Mouse (Mus musculus) CH12.LX (cell line): ENCODE results near the gene Lcat. TPM values are rescaled to one million over a fixed set of nuclear protein-coding genes. Genes with fewer than 3 reads are reported as not detected.

ENCODE experiments used
- DNase-seq: peaks from one replicate; pipeline ENCODE4 v3.0.0-alpha.2; 2013; ENCODE audit errors: extremely low read depth
- H3K27ac ChIP-seq: 2 replicates; pipeline ENCODE4 v1.5.1; 2012; ENCODE audit warnings: low read depth, mild to moderate bottlenecking, control low read depth, moderate library complexity; ENCODE audit not compliant: insufficient read depth
- H3K27me3 ChIP-seq: replicated peaks from 2 replicates; pipeline ENCODE3; 2012; ENCODE audit warnings: inconsistent platforms
- H3K36me3 ChIP-seq, 2 experiments: replicated peaks in 1 of 2; 2 replicates each; pipeline versions ENCODE3 to v1.6.1; 2012; ENCODE audit warnings: inconsistent platforms in 1 of 2, low read length in 1 of 2, mild to moderate bottlenecking in 1 of 2, mixed read lengths in 1 of 2, moderate library complexity in 1 of 2; ENCODE audit not compliant: control insufficient read depth in 1 of 2, insufficient read depth in 1 of 2
- H3K4me1 ChIP-seq, 2 experiments: 2 replicates each; pipeline ENCODE4 v1.6.1; 2012; ENCODE audit warnings: inconsistent platforms in 1 of 2, moderate library complexity in 1 of 2; ENCODE audit not compliant: insufficient read depth in 2 of 2, control insufficient read depth in 1 of 2
- H3K4me2 ChIP-seq: 2 replicates; pipeline ENCODE4 v1.6.1; 2012; ENCODE audit warnings: low read depth, mild to moderate bottlenecking, control low read depth; ENCODE audit not compliant: poor library complexity, insufficient read depth, severe bottlenecking
- H3K4me3 ChIP-seq, 3 experiments: fragments of 150-350 bp in 1 of 3; sonication (generic) in 1 of 3; replicated peaks in 1 of 3; 2 replicates each; pipeline versions ENCODE3 to v1.5.1; 2011 to 2012; ENCODE audit warnings: low read depth in 2 of 3, low read length in 2 of 3, mild to moderate bottlenecking in 2 of 3, moderate library complexity in 2 of 3, control low read depth in 1 of 3, improper control_type of control experiment in 1 of 3, inconsistent platforms in 1 of 3, mixed read lengths in 1 of 3; ENCODE audit not compliant: poor library complexity in 1 of 3
- H3K79me2 ChIP-seq: replicated peaks from 2 replicates; pipeline ENCODE4 v1.6.1; 2012; ENCODE audit warnings: mild to moderate bottlenecking, moderate library complexity; ENCODE audit not compliant: control insufficient read depth, poor library complexity, insufficient read depth, severe bottlenecking; ENCODE audit errors: extremely low read depth
- H3K9ac ChIP-seq: 2 replicates; pipeline ENCODE4 v1.6.1; 2012; ENCODE audit warnings: low read depth, mild to moderate bottlenecking, control low read depth, moderate library complexity; ENCODE audit not compliant: insufficient read depth
- H3K9me3 ChIP-seq: replicated peaks from 2 replicates; pipeline ENCODE3; 2012; ENCODE audit warnings: low read length, inconsistent platforms, mixed read lengths
- BHLHE40 ChIP-seq: IDR thresholded peaks from 2 replicates; pipeline ENCODE4 v1.6.1; 2011; ENCODE audit warnings: mild to moderate bottlenecking, low read depth, low read length, improper control_type of control experiment
- CHD2 ChIP-seq: IDR thresholded peaks from 2 replicates; pipeline ENCODE4 v1.6.1; 2011; ENCODE audit warnings: low read length, improper control_type of control experiment
- EP300 ChIP-seq: IDR thresholded peaks from 2 replicates; pipeline ENCODE4 v1.6.1; 2011; ENCODE audit warnings: low read length, improper control_type of control experiment
- HCFC1 ChIP-seq: IDR thresholded peaks from 2 replicates; pipeline ENCODE4 v1.6.1; 2012; ENCODE audit warnings: low read depth, mild to moderate bottlenecking, inconsistent platforms, low read length, improper control_type of control experiment
- MAX ChIP-seq: IDR thresholded peaks from 2 replicates; pipeline ENCODE4 v1.6.1; 2011; ENCODE audit warnings: low read length, improper control_type of control experiment
- MEF2A ChIP-seq: IDR thresholded peaks from 2 replicates; pipeline ENCODE4 v1.6.1; 2014; ENCODE audit warnings: low read depth, mild to moderate bottlenecking, inconsistent platforms, low read length, improper control_type of control experiment, borderline replicate concordance
- MYC ChIP-seq: IDR thresholded peaks from 2 replicates; pipeline ENCODE4 v1.6.1; 2011; ENCODE audit warnings: low read depth, mild to moderate bottlenecking, improper control_type of control experiment, low read length
- NELFE ChIP-seq: IDR thresholded peaks from 2 replicates; pipeline ENCODE4 v1.6.1; 2011; ENCODE audit warnings: low read depth, low read length, improper control_type of control experiment
- NRF1 ChIP-seq: IDR thresholded peaks from 2 replicates; pipeline ENCODE4 v1.6.1; 2014; ENCODE audit warnings: low read depth, mild to moderate bottlenecking, inconsistent platforms, low read length, improper control_type of control experiment, moderate library complexity
- PAX5 ChIP-seq: IDR thresholded peaks from 2 replicates; pipeline ENCODE4 v1.6.1; 2012; ENCODE audit warnings: low read length, inconsistent platforms, mixed read lengths
- POLR2A ChIP-seq: IDR thresholded peaks from 2 replicates; pipeline ENCODE4 v1.6.1; 2011; ENCODE audit warnings: low read depth, mild to moderate bottlenecking, improper control_type of control experiment, low read length
- POLR2AphosphoS2 ChIP-seq: IDR thresholded peaks from 2 replicates; pipeline ENCODE4 v1.6.1; 2011; ENCODE audit warnings: low read depth, low read length, improper control_type of control experiment
- RAD21 ChIP-seq: IDR thresholded peaks from 2 replicates; pipeline ENCODE4 v1.6.1; 2011; ENCODE audit warnings: low read depth, mild to moderate bottlenecking, low read length, improper control_type of control experiment, moderate library complexity
- USF1 ChIP-seq: IDR thresholded peaks from 2 replicates; pipeline ENCODE4 v1.6.1; 2014; ENCODE audit warnings: low read depth, mild to moderate bottlenecking, inconsistent platforms, low read length, improper control_type of control experiment
- ZKSCAN1 ChIP-seq: IDR thresholded peaks from 2 replicates; pipeline ENCODE4 v1.6.1; 2012; ENCODE audit warnings: low read depth, inconsistent platforms, low read length, improper control_type of control experiment, borderline replicate concordance
- ZNF384 ChIP-seq: IDR thresholded peaks from 2 replicates; pipeline ENCODE4 v1.6.1; 2012; ENCODE audit warnings: low read depth, low read length, improper control_type of control experiment, inconsistent platforms
- dilution Hi-C: fragments of 300-500 bp; cut with MboI; formaldehyde crosslinking; loops from 2 replicates; pipeline ENCODE4 v1.14.3; 2020; ENCODE audit warnings: low sequenced_read_pairs; ENCODE audit not compliant: extremely low pct_unique_long_range_greater_than_20kb, extremely low pct_ligation_motif_present
- in situ Hi-C: fragments of 300-500 bp; cut with MboI; formaldehyde crosslinking; loops from 3 replicates; pipeline ENCODE4 v1.14.3; 2019; ENCODE audit warnings: low sequenced_read_pairs, low pct_ligation_motif_present, low pct_unique_long_range_greater_than_20kb, mixed read lengths
- polyA plus RNA-seq: library from polyadenylated mRNA; unstranded; fragments of >175 nt; gene quantifications from 2 replicates; pipeline ENCODE4 v1.2.1, GENCODE M21; 2012; ENCODE audit warnings: low read depth; ENCODE audit not compliant: insufficient read length
- total RNA-seq, 2 experiments: library from RNA; depleted of rRNA; stranded (reverse); fragments of 300-350 nt in 1 of 2; fragments of >200 nt in 1 of 2; gene quantifications; 2 replicates each; pipeline ENCODE4 v1.2.3; 2012 to 2014

Lcat gene
- total and polyA plus RNA-seq, 3 experiments: 0.17 to 0.34 TPM; not detected in 1

DNA sequence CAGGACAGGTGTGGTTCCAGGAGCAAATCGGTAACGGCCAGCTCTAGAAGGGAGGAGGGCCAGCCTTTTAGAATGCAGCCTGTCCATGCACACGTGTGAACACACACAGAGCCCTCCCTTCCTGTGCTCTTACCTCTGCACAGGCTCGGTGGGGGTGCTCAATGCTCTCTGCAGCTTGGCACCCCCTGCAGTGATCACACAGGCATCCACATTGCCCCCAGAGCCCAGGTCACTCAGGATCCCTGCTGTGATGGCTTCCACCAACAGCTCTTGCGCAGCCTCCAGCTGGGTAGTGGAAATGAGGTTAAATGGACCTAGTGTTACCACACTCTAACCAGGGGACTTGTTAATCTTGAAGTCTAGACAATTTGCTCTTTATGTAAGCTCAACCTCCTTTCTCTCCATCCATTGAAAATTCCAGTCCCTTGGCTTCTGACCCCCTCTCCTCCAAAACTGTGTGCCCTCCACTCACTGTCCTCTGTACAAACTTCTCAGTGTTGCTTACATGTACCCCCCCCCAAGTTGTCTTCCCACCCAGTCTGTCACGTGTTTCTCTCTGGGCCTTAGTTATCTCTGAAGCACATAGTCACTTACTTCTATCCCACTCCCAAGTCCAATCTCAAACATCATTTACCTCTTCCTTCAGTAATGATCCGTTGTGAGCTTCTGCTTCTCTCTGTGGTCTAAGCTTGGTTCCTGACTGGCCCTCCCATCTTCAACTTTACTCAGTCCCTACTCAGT, 7.1 kb downstream of the Lcat start:
- Histone ChIP-seq H3K27me3 (no peaks in the 10 kb centered on the region), H3K9ac (peak overlapping the region; percentile 66; the same call in 1 of the 2 replicates), H3K79me2 (no peaks in the 10 kb centered on the region), H3K36me3 (peaks cover 14 to 57% of the 10 kb centered on the region in 2 experiments), H3K4me1 (peaks cover 3 to 32% of the 10 kb centered on the region in 2 experiments; a peak in 3 of 4 replicates), H3K4me3 (peak overlapping the region; percentile 85 to 96 (median 92)), H3K9me3 (no peaks in the 10 kb centered on the region), H3K4me2 (peak overlapping the region; percentile 58), H3K27ac (no peak overlapping the region)
- no peak for DNase-seq
- TF ChIP-seq HCFC1 (no peak), ZKSCAN1 (no peak), BHLHE40 (no peak), PAX5 (no peak), EP300 (no peak), RAD21 (no peak), USF1 (no peak), POLR2AphosphoS2 (no peak), NELFE (no peak), MAX (no peak), NRF1 (no peak), MYC (no peak), POLR2A (no peak), CHD2 (no peak), MEF2A (no peak), ZNF384 (no peak)
- in situ Hi-C loops (loop anchor here (5.0 kb wide), 1 partner anchor 44 kb away; the partner anchor contains the start of gene Nrn1l), dilution Hi-C loops (no loop called here)

DNA sequence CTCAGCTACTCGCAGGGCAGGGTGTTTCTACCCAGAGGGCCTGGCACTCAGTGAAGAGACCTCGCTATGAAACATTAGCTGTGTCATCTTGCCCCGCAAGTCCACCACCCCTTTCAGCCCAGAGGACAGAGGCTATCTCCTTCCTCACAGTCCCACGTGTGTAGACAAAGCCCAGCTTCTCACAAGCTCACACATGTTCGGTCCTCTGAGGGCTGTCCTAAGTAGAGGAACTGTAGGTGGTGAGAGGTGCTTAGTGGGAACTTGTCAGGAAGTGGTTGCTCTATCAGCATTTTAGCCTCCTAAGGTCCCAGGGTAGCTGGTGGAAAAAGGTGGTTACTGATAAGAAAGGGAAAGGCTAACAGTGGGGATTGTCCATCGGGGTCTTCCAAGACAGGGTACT, 8.1 kb downstream of the Lcat start:
- no peak overlapping the region for H3K27ac ChIP-seq
- no peaks in the 10 kb centered on the region for H3K9me3 ChIP-seq
- TF ChIP-seq MYC: no peak
- TF ChIP-seq MEF2A: no peak
- H3K4me1 ChIP-seq: peaks cover 3 to 35% of the 10 kb centered on the region in 2 experiments; a peak in 3 of 4 replicates
- peaks cover 18 to 66% of the 10 kb centered on the region in 2 experiments for H3K36me3 ChIP-seq
- no peak overlapping the region for H3K4me3 ChIP-seq
- in situ Hi-C loops: loop anchor here (5.0 kb wide), 1 partner anchor 43 kb away; the partner anchor contains the start of gene Nrn1l
- no peaks in the 10 kb centered on the region for H3K79me2 ChIP-seq
- no peaks in the 10 kb centered on the region for H3K27me3 ChIP-seq
- H3K4me2 ChIP-seq: no peak overlapping the region
- dilution Hi-C loops: no loop called here
- DNase-seq: no peak
- no peak overlapping the region for H3K9ac ChIP-seq
